Mouse (Mus musculus) liver, embryonic 14.5 days (tissue): ENCODE measurements around the gene Wapl.

Experiments
- CTCF ChIP-seq: IDR thresholded peaks from 2 replicates; pipeline ENCODE4 v1.5.1; 2016; ENCODE audit warnings: antibody characterized with exemption, low read depth, control low read depth
- EP300 ChIP-seq: IDR thresholded peaks from 2 replicates; pipeline ENCODE4 v1.6.1; 2016; ENCODE audit warnings: antibody characterized with exemption, low read depth

- TF ChIP-seq CTCF (no peak), EP300 (no peak)
Observed at GRCm38 (mm10) chr14:34764908-34765307, 91.2 kb downstream of the Wapl start.
